Mouse (Mus musculus): ENCODE results near the gene Dhx37. TPM values are rescaled to one million over a fixed set of nuclear protein-coding genes. Genes with fewer than 3 reads are reported as not detected.

Dhx37 gene
- polyA plus RNA-seq (2015; fragmentation: Nextera tagmentation; extraction: Ambion mirVana): 10.2 and 12.0 TPM in 2 replicates

GRCm38 (mm10) chr5:125433793-125434337 lies at the start of gene Dhx37:
Gene Dhx37 (minus strand): TSS chr5:125434121.
- Histone ChIP-seq H3K4me3 (ENCODE audit: low read length) (peak within 1 kb of the TSS; percentile 94), H3K9ac (ENCODE audit: low read depth, low read length) (peak within 1 kb of the TSS; percentile 91), H3K36me3 (ENCODE audit: control insufficient read depth, insufficient read depth, low read length) (peaks cover 26% of the 10 kb centered on the region), H3K9me3 (ENCODE audit: control insufficient read depth, low read length) (no peaks in the 10 kb centered on the region), H3K4me1 (ENCODE audit: control insufficient read depth, insufficient read depth, low read depth, low read length) (peaks cover 11% of the 10 kb centered on the region), H3K27me3 (replicated peaks; ENCODE audit: control insufficient read depth, insufficient read depth, low read length) (no peaks in the 10 kb centered on the region), H3K27ac (ENCODE audit: low read depth, low read length) (peak within 1 kb of the TSS; percentile 86), H3K4me2 (ENCODE audit: low read length) (peak within 1 kb of the TSS; percentile 98)
- WGBS: under 1% methylated on average over 43 of the region's 46 CpGs
- peak; percentile 93 for ATAC-seq

GRCm38 (mm10) chr5:125482474-125482873 lies 48.6 kb upstream of the Dhx37 start:
- Histone ChIP-seq H3K27me3 (replicated peaks; ENCODE audit: control insufficient read depth, insufficient read depth, low read length) (no peaks in the 10 kb centered on the region), H3K9me3 (ENCODE audit: control insufficient read depth, low read length) (no peaks in the 10 kb centered on the region), H3K36me3 (ENCODE audit: control insufficient read depth, insufficient read depth, low read length) (peaks cover 13% of the 10 kb centered on the region; the same call in 1 of the 2 replicates), H3K4me1 (ENCODE audit: control insufficient read depth, insufficient read depth, low read depth, low read length) (peaks cover 22% of the 10 kb centered on the region), H3K27ac (ENCODE audit: low read depth, low read length) (no peak overlapping the region), H3K9ac (ENCODE audit: low read depth, low read length) (no peak overlapping the region), H3K4me2 (ENCODE audit: low read length) (no peak overlapping the region), H3K4me3 (ENCODE audit: low read length) (no peak overlapping the region)
- WGBS: 92% methylated on average over 7 of the region's 7 CpGs
- no peak for ATAC-seq

GRCm38 (mm10) chr5:125480434-125481231 lies 46.7 kb upstream of the Dhx37 start:
- Histone ChIP-seq H3K9ac (ENCODE audit: low read depth, low read length) (no peak overlapping the region), H3K4me3 (ENCODE audit: low read length) (no peak overlapping the region), H3K27ac (ENCODE audit: low read depth, low read length) (no peak overlapping the region), H3K9me3 (ENCODE audit: control insufficient read depth, low read length) (no peaks in the 10 kb centered on the region), H3K27me3 (replicated peaks; ENCODE audit: control insufficient read depth, insufficient read depth, low read length) (no peaks in the 10 kb centered on the region), H3K36me3 (ENCODE audit: control insufficient read depth, insufficient read depth, low read length) (peaks cover 11% of the 10 kb centered on the region; the same call in 1 of the 2 replicates), H3K4me1 (ENCODE audit: control insufficient read depth, insufficient read depth, low read depth, low read length) (peaks cover 28% of the 10 kb centered on the region), H3K4me2 (ENCODE audit: low read length) (no peak overlapping the region)
- no peak for ATAC-seq
- 71% methylated on average over 11 of the region's 11 CpGs for WGBS

- Histone ChIP-seq H3K4me2 (ENCODE audit: low read length) (no peak overlapping the region), H3K4me3 (ENCODE audit: low read length) (no peak overlapping the region), H3K9me3 (ENCODE audit: control insufficient read depth, low read length) (no peaks in the 10 kb centered on the region), H3K36me3 (ENCODE audit: control insufficient read depth, insufficient read depth, low read length) (peaks cover 10% of the 10 kb centered on the region; the same call in 1 of the 2 replicates), H3K9ac (ENCODE audit: low read depth, low read length) (no peak overlapping the region), H3K4me1 (ENCODE audit: control insufficient read depth, insufficient read depth, low read depth, low read length) (peaks cover 28% of the 10 kb centered on the region), H3K27ac (ENCODE audit: low read depth, low read length) (no peak overlapping the region), H3K27me3 (replicated peaks; ENCODE audit: control insufficient read depth, insufficient read depth, low read length) (no peaks in the 10 kb centered on the region)
- 97% methylated on average over 3 of the region's 3 CpGs for WGBS
- no peak for ATAC-seq
Measured at GRCm38 (mm10) chr5:125479376-125479775, 45.5 kb upstream of the Dhx37 start.

GRCm38 (mm10) chr5:125478037-125478436 lies 44.1 kb upstream of the Dhx37 start:
- Histone ChIP-seq H3K4me3 (ENCODE audit: low read length) (no peak overlapping the region), H3K36me3 (ENCODE audit: control insufficient read depth, insufficient read depth, low read length) (peaks cover 3% of the 10 kb centered on the region; the same call in 1 of the 2 replicates), H3K27me3 (replicated peaks; ENCODE audit: control insufficient read depth, insufficient read depth, low read length) (no peaks in the 10 kb centered on the region), H3K4me2 (ENCODE audit: low read length) (peak overlapping the region; percentile 75), H3K9me3 (ENCODE audit: control insufficient read depth, low read length) (no peaks in the 10 kb centered on the region), H3K27ac (ENCODE audit: low read depth, low read length) (no peak overlapping the region), H3K9ac (ENCODE audit: low read depth, low read length) (no peak overlapping the region), H3K4me1 (ENCODE audit: control insufficient read depth, insufficient read depth, low read depth, low read length) (peaks cover 28% of the 10 kb centered on the region)
- no peak for ATAC-seq
- 84% methylated on average over 7 of the region's 7 CpGs for WGBS

GRCm38 (mm10) chr5:125477533-125477932 lies 43.6 kb upstream of the Dhx37 start:
- Histone ChIP-seq H3K36me3 (ENCODE audit: control insufficient read depth, insufficient read depth, low read length) (no peaks in the 10 kb centered on the region), H3K27ac (ENCODE audit: low read depth, low read length) (no peak overlapping the region), H3K9me3 (ENCODE audit: control insufficient read depth, low read length) (no peaks in the 10 kb centered on the region), H3K4me2 (ENCODE audit: low read length) (peak overlapping the region; percentile 75), H3K4me1 (ENCODE audit: control insufficient read depth, insufficient read depth, low read depth, low read length) (peaks cover 28% of the 10 kb centered on the region), H3K9ac (ENCODE audit: low read depth, low read length) (peak overlapping the region; percentile 89; the same call in 1 of the 2 replicates), H3K27me3 (replicated peaks; ENCODE audit: control insufficient read depth, insufficient read depth, low read length) (no peaks in the 10 kb centered on the region), H3K4me3 (ENCODE audit: low read length) (peak overlapping the region; percentile 82)
- ATAC-seq: no peak
- WGBS: 69% methylated on average over 7 of the region's 7 CpGs

- ATAC-seq: no peak
- WGBS: 66% methylated on average over 7 of the region's 7 CpGs
- Histone ChIP-seq H3K4me2 (ENCODE audit: low read length) (peak overlapping the region; percentile 75), H3K27ac (ENCODE audit: low read depth, low read length) (no peak overlapping the region; the same call in 1 of the 2 replicates), H3K9me3 (ENCODE audit: control insufficient read depth, low read length) (no peaks in the 10 kb centered on the region), H3K4me3 (ENCODE audit: low read length) (peak overlapping the region; percentile 82), H3K36me3 (ENCODE audit: control insufficient read depth, insufficient read depth, low read length) (no peaks in the 10 kb centered on the region), H3K27me3 (replicated peaks; ENCODE audit: control insufficient read depth, insufficient read depth, low read length) (no peaks in the 10 kb centered on the region), H3K4me1 (ENCODE audit: control insufficient read depth, insufficient read depth, low read depth, low read length) (peaks cover 28% of the 10 kb centered on the region), H3K9ac (ENCODE audit: low read depth, low read length) (peak overlapping the region; percentile 89)
Measured at GRCm38 (mm10) chr5:125476799-125477198, 42.9 kb upstream of the Dhx37 start.

GRCm38 (mm10) chr5:125476286-125476625 lies 42.3 kb upstream of the Dhx37 start:
- no peak; the same call in 1 of the 2 replicates for ATAC-seq
- 5% methylated on average over 5 of the region's 5 CpGs for WGBS
- peak overlapping the region; percentile 75 for H3K4me2 ChIP-seq (ENCODE audit: low read length)

GRCm38 (mm10) chr5:125475601-125476285 lies 41.8 kb upstream of the Dhx37 start, which contains the start of gene Aacs:
Gene Aacs (plus strand): TSS chr5:125475814.
- no peaks in the 10 kb centered on the region for H3K9me3 ChIP-seq (ENCODE audit: control insufficient read depth, low read length)
- H3K9ac ChIP-seq (ENCODE audit: low read depth, low read length): peak within 1 kb of the TSS; percentile 89
- no peaks in the 10 kb centered on the region for H3K36me3 ChIP-seq (ENCODE audit: control insufficient read depth, insufficient read depth, low read length)
- peak within 1 kb of the TSS; percentile 87 for H3K27ac ChIP-seq (ENCODE audit: low read depth, low read length)
- peak; percentile 92 for ATAC-seq
- H3K4me1 ChIP-seq (ENCODE audit: control insufficient read depth, insufficient read depth, low read depth, low read length): peaks cover 27% of the 10 kb centered on the region
- no peaks in the 10 kb centered on the region for H3K27me3 ChIP-seq (replicated peaks; ENCODE audit: control insufficient read depth, insufficient read depth, low read length)
- 0% methylated on average over 57 of the region's 60 CpGs for WGBS
- peak within 1 kb of the TSS; percentile 75 for H3K4me2 ChIP-seq (ENCODE audit: low read length)
- H3K4me3 ChIP-seq (ENCODE audit: low read length): peak within 1 kb of the TSS; percentile 82

More at GRCm38 (mm10) chr5:125476286-125476625, 42.3 kb upstream of the Dhx37 start:
- H3K27ac ChIP-seq (ENCODE audit: low read depth, low read length): peak overlapping the region; percentile 87
- H3K27me3 ChIP-seq (replicated peaks; ENCODE audit: control insufficient read depth, insufficient read depth, low read length): no peaks in the 10 kb centered on the region
- peaks cover 28% of the 10 kb centered on the region for H3K4me1 ChIP-seq (ENCODE audit: control insufficient read depth, insufficient read depth, low read depth, low read length)
- H3K4me3 ChIP-seq (ENCODE audit: low read length): peak overlapping the region; percentile 82
- H3K36me3 ChIP-seq (ENCODE audit: control insufficient read depth, insufficient read depth, low read length): no peaks in the 10 kb centered on the region
- H3K9me3 ChIP-seq (ENCODE audit: control insufficient read depth, low read length): no peaks in the 10 kb centered on the region
- peak overlapping the region; percentile 89 for H3K9ac ChIP-seq (ENCODE audit: low read depth, low read length)
